Mouse (Mus musculus): ENCODE data around the gene Angpt4. TPM values are rescaled to one million over a fixed set of nuclear protein-coding genes. Genes with fewer than 3 reads are reported as not detected.

Angpt4 gene
- total and polyA plus RNA-seq, 2 experiments, result under 0.01 to 0.10 TPM

- DNase-seq (ENCODE audit: extremely low read depth, low read depth, low spot score), result peak; percentile 24
- no peak for TF ChIP-seq POLR2A (IDR thresholded peaks at IDR 0.05; ENCODE audit: extremely low read depth, insufficient read depth, low read length)
- TF ChIP-seq CTCF (IDR thresholded peaks at IDR 0.05; ENCODE audit: low read depth, low read length), result peak; percentile 92
Measured at GRCm38 (mm10) chr2:151876012-151876485, 35.0 kb upstream of the Angpt4 start.

GRCm38 (mm10) chr2:151878645-151879044 is 32.4 kb upstream of the Angpt4 start:
- Histone ChIP-seq H3K9ac (ENCODE audit: low read depth, low read length) (no peak overlapping the region), H3K36me3 (ENCODE audit: control insufficient read depth, insufficient read depth, low read length) (no peaks in the 10 kb centered on the region), H3K27ac (replicated peaks; ENCODE audit: insufficient read depth, low read depth, low read length) (no peak overlapping the region), H3K4me3 (ENCODE audit: insufficient read depth, low read depth, low read length) (no peak overlapping the region), H3K79me2 (ENCODE audit: control insufficient read depth, insufficient read depth, low read length) (no peaks in the 10 kb centered on the region), H3K4me1 (ENCODE audit: control insufficient read depth, insufficient read depth, low read length) (no peaks in the 10 kb centered on the region; the same call in 1 of the 2 replicates), H3K27me3 (ENCODE audit: control insufficient read depth, insufficient read depth, low read length) (no peaks in the 10 kb centered on the region)
- DNase-seq (ENCODE audit: extremely low read depth, low read depth, low spot score), result no peak
- TF ChIP-seq POLR2A (IDR thresholded peaks at IDR 0.05; ENCODE audit: extremely low read depth, insufficient read depth, low read length), result no peak
- no peak for TF ChIP-seq CTCF (IDR thresholded peaks at IDR 0.05; ENCODE audit: low read depth, low read length)
- 80% methylated on average over 3 of the region's 3 CpGs for WGBS

More at GRCm38 (mm10) chr2:151876012-151876485, 35.0 kb upstream of the Angpt4 start:
- Histone ChIP-seq H3K9ac (ENCODE audit: low read depth, low read length) (no peak overlapping the region), H3K4me3 (ENCODE audit: insufficient read depth, low read depth, low read length) (no peak overlapping the region), H3K36me3 (ENCODE audit: control insufficient read depth, insufficient read depth, low read length) (no peaks in the 10 kb centered on the region), H3K27me3 (ENCODE audit: control insufficient read depth, insufficient read depth, low read length) (no peaks in the 10 kb centered on the region), H3K4me1 (ENCODE audit: control insufficient read depth, insufficient read depth, low read length) (no peaks in the 10 kb centered on the region; the same call in 1 of the 2 replicates), H3K27ac (replicated peaks; ENCODE audit: insufficient read depth, low read depth, low read length) (no peak overlapping the region), H3K79me2 (ENCODE audit: control insufficient read depth, insufficient read depth, low read length) (no peaks in the 10 kb centered on the region)
- 14% methylated on average over 8 of the region's 8 CpGs for WGBS

DNA sequence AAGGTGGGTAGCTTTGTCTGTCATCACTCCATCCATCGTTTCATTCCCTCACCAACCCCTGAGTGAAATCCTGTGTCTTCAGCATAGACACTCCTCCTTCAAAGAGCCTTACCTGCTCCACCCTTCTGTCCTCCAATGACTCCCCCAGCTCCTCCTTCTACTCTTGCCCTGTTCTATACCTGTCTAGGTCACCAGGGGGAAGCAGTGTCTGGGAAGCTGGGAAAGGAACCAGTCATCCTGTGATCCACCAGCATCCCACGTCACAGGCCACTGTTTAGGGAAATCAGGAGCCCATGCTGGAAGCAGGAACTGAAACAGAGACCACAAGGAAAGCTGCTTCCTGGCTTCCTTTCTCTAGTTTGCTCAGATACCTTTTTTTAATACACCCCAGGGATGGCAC is 31.2 kb upstream of the Angpt4 start:
- 80% methylated on average over 2 of the region's 2 CpGs for WGBS
- no peak overlapping the region for H3K27ac ChIP-seq (replicated peaks; ENCODE audit: insufficient read depth, low read depth, low read length)
- H3K4me1 ChIP-seq (ENCODE audit: control insufficient read depth, insufficient read depth, low read length), result no peaks in the 10 kb centered on the region; the same call in 1 of the 2 replicates
- no peaks in the 10 kb centered on the region for H3K27me3 ChIP-seq (ENCODE audit: control insufficient read depth, insufficient read depth, low read length)
- H3K36me3 ChIP-seq (ENCODE audit: control insufficient read depth, insufficient read depth, low read length), result no peaks in the 10 kb centered on the region
- DNase-seq (ENCODE audit: extremely low read depth, low read depth, low spot score), result no peak
- H3K79me2 ChIP-seq (ENCODE audit: control insufficient read depth, insufficient read depth, low read length), result no peaks in the 10 kb centered on the region
- TF ChIP-seq CTCF (IDR thresholded peaks at IDR 0.05; ENCODE audit: low read depth, low read length) (no peak), POLR2A (IDR thresholded peaks at IDR 0.05; ENCODE audit: extremely low read depth, insufficient read depth, low read length) (no peak)
- no peak overlapping the region for H3K4me3 ChIP-seq (ENCODE audit: insufficient read depth, low read depth, low read length)
- no peak overlapping the region for H3K9ac ChIP-seq (ENCODE audit: low read depth, low read length)

- Histone ChIP-seq H3K4me1 (ENCODE audit: control insufficient read depth, insufficient read depth, low read length) (no peaks in the 10 kb centered on the region), H3K27me3 (ENCODE audit: control insufficient read depth, insufficient read depth, low read length) (no peaks in the 10 kb centered on the region), H3K9ac (ENCODE audit: low read depth, low read length) (no peak overlapping the region), H3K36me3 (ENCODE audit: control insufficient read depth, insufficient read depth, low read length) (no peaks in the 10 kb centered on the region), H3K27ac (replicated peaks; ENCODE audit: insufficient read depth, low read depth, low read length) (no peak overlapping the region), H3K79me2 (ENCODE audit: control insufficient read depth, insufficient read depth, low read length) (no peaks in the 10 kb centered on the region), H3K4me3 (ENCODE audit: insufficient read depth, low read depth, low read length) (no peak overlapping the region)
- no peak for DNase-seq (ENCODE audit: extremely low read depth, low read depth, low spot score)
- TF ChIP-seq CTCF (IDR thresholded peaks at IDR 0.05; ENCODE audit: low read depth, low read length) (no peak), POLR2A (IDR thresholded peaks at IDR 0.05; ENCODE audit: extremely low read depth, insufficient read depth, low read length) (no peak)
- 63% methylated on average over 6 of the region's 6 CpGs for WGBS
Measured at GRCm38 (mm10) chr2:151891031-151891430, 20.0 kb upstream of the Angpt4 start.

DNA sequence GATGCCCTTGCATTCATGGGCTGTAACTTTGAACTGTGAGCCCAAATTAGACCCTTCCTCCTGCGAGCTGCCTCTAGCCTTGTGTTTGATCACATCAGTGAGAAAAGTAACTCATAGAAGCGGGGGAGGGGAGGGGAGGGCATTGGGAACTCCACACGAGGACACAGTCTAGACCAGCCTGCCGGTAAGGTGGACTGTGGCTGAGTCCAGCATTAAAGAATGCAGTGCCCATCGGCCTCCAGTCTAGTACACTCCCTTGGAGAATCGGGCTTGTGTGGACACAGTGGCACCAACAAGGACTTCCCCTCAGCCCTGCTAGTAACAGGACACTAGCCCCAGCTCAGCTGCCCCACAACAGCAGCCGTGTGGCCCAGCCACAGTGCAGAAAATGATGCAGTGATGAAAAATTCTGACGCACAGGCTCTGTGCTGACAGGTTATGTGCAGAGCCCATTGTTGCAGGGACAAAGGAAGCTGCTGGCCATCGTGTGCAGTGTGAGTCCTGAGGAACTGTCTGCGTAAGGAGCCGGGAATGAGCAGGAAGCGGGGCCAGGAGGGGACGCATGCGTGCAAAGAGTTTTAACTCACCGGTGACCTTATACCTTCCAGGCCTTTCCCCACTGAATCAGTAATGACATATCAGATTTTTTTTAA is 17.8 kb upstream of the Angpt4 start:
- H3K27me3 ChIP-seq (ENCODE audit: control insufficient read depth, insufficient read depth, low read length), result no peaks in the 10 kb centered on the region
- H3K9ac ChIP-seq (ENCODE audit: low read depth, low read length), result no peak overlapping the region
- H3K4me1 ChIP-seq (ENCODE audit: control insufficient read depth, insufficient read depth, low read length), result no peaks in the 10 kb centered on the region
- DNase-seq (ENCODE audit: extremely low read depth, low read depth, low spot score), result no peak
- 58% methylated on average over 15 of the region's 15 CpGs for WGBS
- TF ChIP-seq POLR2A (IDR thresholded peaks at IDR 0.05; ENCODE audit: extremely low read depth, insufficient read depth, low read length) (no peak), CTCF (IDR thresholded peaks at IDR 0.05; ENCODE audit: low read depth, low read length) (no peak)
- H3K4me3 ChIP-seq (ENCODE audit: insufficient read depth, low read depth, low read length), result no peak overlapping the region
- H3K36me3 ChIP-seq (ENCODE audit: control insufficient read depth, insufficient read depth, low read length), result no peaks in the 10 kb centered on the region
- H3K79me2 ChIP-seq (ENCODE audit: control insufficient read depth, insufficient read depth, low read length), result no peaks in the 10 kb centered on the region
- H3K27ac ChIP-seq (replicated peaks; ENCODE audit: insufficient read depth, low read depth, low read length), result no peak overlapping the region

Measured in liver, adult 2 months (tissue).